Mouse (Mus musculus) NIH3T3 (cell line): ENCODE results near the gene Adgrf1.

ENCODE experiments used
- DNase-seq: peaks from one replicate; pipeline ENCODE4 v3.0.0-alpha.2; 2012; ENCODE audit warnings: low read depth

Adgrf1 gene

DNA sequence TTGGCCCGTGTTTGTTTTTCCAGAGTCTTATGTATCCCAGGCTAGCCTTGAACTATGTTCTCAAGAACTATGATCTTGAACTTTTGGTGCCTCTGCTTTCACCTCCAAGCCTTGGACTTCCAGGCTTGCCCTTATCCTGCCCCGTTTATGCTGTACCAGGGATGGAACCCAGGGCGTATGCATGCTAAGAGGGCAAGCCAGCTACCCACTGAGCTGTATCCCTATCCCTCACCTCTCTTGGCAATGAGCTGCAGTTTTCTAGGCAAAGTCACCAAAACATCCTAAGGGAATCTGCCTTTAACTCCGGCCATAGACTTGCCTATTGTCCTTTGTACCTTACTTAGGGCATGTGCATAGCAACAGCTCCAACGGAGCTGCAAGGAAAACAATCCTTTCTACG, 92.8 kb downstream of the Adgrf1 start:
- DNase-seq: no peak

DNA sequence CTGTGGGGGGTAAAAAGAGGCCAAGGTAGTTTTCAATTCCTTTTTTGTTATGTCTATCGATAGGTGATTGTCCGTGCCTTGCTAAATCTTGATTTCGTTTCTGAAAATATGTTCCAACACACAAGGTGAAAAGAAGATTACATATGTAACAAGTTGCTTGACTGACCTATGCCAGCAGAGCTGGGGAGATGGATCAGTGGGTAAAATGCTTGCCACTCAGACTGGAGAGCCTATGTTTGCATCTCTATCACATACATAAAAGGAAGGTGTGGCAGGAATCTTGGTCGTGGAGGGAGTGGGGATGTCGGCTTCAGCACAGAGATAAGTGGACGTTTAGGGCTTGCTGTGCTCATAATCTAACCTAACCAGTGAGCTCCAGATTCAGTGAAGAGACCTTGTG, 93.8 kb downstream of the Adgrf1 start:
- no peak for DNase-seq

DNA sequence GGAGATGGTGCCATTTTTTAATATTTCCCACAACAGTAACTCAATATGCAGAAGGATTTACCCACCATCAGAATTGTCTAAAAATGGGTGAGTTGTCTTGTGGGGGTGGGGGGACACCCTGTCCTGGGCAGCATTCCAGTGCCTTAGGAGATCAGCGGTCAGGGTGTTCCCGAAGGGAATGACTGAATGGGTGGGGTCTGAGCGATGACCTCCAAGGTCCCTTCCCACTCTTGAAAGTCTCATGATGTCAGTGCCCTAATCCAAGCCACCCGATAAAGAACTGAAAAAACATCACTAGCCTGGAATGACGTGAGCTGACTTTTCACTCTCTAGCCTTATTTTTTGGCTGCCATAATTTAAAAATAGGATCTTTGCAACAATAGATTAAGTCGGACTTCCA, 95.2 kb downstream of the Adgrf1 start:
- DNase-seq: no peak

DNA sequence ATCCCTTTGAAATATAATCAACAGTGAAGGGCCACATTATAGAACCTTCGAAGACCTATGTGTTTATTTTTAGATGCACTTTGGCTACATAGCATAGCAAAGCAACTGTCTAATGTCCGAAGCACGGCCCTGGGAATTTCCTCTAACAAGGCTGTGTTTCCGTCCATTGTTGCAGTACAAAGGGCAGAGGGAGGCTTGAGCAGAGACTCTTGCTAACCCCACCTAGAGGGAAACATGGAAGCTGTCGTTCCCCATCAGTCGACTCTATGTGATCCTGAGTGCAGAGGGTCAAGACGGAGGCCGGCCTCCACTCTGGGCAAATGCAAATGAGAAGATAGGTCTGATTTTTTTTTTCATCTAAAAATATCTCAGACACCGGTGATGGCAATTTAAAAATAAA, 96.4 kb downstream of the Adgrf1 start:
- DNase-seq: no peak

DNA sequence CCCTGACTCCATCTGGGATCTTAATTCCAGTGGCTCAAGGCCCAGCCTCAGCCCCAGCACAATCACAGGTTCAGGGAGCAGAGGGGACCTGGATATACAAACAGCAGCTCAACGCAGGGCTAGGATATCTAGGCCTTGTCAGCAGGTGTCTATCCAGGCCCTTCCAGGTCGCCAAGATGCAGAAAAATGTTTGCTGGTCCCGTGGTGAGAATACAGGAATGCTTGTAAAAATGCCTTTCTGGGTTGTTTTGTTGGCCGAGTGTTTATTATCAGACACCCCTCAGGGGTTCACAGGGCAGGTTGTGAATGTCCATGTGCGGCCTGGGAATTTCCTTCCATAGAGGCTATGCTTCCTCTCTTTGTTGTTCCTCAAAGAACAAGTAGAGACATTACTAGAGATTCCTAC, 98.0 kb downstream of the Adgrf1 start:
- no peak for DNase-seq

DNA sequence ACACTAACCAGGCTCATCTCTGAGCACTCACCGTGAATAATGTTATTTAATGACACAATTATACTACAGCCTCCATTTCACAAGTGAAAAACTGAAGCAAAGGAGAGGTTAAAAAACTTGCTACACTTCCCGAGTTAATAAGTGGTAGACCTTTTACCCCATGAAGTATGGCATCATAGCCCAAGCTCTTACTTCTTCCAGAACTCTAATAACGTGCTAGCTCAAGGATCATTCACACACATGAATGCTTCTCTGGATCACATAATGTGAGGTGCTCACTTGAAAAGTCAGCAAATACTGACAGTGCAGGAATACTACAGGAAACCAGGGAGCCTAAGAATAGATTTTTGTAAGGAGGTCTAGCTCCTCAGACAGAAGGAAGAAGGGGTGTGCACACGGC, 102.5 kb downstream of the Adgrf1 start:
- no peak for DNase-seq

DNA sequence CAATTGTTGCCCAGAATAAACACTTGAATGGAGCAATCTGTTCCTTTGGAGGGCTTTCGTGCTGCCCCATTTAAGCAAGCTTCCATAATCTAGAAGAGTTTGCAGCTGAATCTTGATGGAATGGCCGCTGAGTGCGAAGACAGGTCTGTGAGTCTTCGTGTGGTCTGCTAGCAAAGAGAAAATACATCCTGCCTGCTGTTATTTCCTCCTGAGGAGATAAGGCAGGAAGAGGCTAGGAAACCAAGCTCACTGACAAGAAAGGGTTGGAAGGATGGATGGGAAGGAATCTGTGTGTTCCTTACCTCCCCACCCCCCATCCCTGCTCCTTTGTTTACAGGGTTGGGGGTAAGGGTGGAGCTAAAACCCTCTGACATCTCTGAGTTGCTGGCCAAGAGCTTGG, 103.9 kb downstream of the Adgrf1 start:
- no peak for DNase-seq
